Mouse (Mus musculus) left cerebral cortex, adult 9 months (tissue): ENCODE results near the gene Shpk.
A peak's percentile ranks its signal among the peaks of the same experiment; 100 is the strongest.

Experiments used
- DNase-seq, 2 experiments: peaks; one replicate each; pipeline ENCODE4 v3.0.0; 2022; ENCODE audit warnings: low spot score in 2 of 2

Gene Shpk

DNA sequence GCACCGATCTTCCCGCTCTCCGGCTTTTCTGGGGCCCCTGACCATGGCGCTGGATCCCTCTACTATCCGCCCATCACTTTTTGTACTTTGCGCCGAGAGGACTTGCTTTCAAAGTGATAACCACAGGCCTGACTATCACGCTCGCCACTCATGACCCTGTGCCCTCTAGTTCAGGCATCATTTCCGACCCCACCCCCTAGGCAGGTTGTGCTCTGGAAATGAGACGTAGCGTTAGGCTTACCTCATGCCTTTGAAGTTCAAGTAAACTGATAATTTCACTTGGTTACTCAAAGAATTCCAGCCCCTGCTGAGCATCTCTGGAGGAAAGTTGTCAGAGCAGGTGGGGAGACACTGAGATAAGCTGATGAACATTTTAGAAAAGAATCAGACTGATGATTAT, 619 bp downstream of the Shpk start:
- DNase-seq = no peak

DNA sequence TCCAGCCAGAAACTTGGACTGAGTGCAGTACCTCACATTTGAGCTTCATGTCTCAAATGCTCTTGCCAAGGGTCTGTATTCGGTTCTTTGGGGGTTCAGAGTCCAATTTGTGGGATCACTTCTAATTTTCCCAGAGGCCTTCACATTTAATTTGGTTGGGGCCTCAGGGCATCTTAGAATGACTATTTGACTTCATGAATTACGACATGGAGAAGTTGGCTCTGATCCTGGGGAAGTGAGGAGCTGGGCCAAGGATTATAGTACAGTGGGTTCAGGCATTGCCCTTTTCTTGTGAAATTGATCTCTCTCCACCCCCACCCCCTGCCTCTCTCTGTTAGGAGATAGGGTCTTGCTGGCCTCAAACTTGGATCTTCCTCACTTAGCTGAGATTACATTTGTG, 1.8 kb downstream of the Shpk start:
- no peak for DNase-seq

DNA sequence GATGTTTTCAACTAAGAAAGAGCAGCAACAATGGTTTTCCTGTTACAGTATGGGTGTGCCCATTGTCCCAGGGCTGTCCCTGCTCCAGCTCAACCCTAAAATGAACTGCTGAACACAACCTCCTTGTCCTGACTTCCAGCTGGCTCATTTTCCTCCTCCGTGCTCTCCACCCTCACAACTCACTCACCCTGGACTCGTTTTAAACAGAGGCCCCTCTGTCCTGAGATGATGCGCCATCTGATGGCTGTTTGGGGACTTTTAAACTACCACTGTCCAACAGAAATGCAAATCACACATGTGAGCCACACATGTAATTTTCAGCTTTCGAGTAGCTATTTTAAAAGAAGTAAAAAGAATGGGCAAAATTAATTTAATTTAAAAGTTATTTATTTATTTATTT, 2.3 kb downstream of the Shpk start:
- DNase-seq = no peak

DNA sequence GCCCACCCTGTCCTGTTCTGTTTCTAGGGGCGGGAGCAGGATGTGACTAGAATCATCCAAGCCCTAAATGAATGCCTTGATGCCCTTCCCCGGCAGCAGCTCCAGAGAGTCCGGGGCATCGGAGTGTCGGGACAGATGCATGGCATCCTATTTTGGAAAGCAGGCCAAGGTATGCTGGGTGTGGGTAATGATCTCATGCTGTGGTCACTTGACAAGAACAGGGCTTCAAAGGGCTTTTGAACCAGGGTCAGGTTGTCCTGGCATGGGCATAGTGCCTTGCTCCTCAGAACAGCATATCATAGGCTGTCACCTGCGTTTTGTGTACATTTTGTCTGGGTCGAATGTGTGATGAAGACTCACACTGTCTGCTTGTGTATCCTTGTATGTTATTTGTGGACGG, 4.6 kb downstream of the Shpk start:
- no peak for DNase-seq

DNA sequence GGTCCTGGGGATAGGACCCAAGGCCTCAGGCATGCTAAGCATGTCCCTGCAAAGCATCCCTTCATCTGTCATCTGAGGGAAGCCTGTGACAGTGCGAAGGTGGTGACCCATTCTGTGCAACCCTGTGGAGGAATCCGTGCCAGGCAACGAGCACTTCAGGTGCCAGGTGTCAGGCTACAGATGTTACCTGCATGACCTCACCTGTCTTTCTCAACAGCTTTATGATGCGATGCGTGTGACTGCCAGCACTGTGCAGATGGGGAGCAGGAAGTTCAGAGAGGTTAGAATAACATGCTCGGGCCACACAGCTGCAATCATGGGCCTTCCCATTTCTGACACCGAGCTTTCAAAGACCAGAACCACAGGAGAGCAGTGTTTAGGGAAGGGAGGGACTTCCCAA, 5.9 kb downstream of the Shpk start:
- no peak for DNase-seq

DNA sequence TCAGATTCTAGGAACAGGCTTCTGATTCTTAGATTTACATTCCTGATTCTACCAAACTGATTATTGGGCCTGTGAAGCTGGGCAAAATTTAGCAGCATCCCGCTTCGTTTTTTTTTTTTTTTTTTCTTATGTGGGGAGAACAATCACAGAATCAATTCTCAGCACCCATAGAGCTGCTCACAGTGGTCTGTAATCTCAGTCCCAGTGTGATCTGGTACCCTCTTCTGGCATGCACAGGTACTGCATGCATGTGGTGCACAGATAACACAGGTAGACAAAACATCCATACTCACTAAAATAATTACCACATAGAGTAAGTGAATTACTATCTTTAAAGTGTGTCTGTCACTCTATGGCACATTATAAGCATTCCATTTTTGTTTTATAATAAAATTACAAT, 8.4 kb downstream of the Shpk start:
- no peak for DNase-seq

DNA sequence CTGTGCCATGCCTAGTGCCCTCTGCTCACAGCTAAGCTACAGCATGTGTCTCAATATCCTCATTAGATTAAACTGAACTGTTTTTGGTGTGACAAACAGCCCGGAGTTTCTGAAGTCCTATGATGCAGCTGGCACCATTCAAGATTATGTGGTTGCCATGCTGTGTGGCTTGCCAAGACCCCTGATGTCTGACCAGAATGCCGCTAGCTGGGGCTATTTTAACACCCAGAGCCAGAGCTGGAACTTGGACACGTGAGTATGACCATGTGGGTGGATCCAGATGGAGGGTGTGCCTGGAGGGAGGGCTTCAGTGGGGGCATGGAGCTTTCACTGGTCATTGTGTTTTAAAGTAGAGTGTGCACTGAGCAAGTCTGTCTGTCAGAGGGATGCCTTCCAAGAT, 14.7 kb downstream of the Shpk start:
- no peak for DNase-seq

DNA sequence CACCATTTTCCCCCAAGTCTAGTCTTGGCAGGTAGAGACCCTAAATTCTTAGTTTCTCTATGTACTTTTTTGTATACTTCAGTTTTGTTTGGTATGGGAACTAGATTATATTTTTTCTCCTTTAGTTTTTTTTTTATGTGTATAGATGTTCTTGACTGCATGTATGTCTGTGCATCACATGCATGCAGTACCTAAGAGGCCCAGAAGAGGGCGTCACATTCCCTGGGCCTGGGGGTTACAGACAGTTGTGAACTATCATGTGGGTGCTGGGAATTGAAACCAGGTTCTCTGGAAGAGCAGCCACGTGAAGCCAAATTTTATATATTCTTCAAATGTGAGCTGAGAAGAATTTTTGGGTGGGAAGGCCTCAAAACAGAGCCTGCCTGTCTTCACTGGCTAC, 20.4 kb downstream of the Shpk start:
- DNase-seq = no peak

DNA sequence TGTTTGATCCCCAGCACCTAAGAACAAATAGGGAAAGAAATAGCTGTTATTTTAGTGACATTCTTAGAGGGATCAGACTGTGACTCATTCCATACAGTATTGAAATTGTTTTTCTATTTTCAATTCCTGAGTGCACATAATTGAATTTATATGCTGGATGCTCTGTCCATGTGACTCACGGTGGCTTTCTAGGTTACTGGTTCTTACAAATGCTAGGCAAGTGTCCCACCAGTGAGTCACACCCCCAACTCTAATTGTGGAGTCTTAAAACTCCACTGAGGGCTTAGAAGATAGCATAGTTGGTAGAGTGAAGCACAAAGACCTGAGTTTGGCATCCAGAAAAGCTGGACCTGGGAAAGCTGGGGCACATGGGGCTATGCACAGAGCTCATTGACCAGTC, 21.4 kb downstream of the Shpk start:
- DNase-seq = no peak

DNA sequence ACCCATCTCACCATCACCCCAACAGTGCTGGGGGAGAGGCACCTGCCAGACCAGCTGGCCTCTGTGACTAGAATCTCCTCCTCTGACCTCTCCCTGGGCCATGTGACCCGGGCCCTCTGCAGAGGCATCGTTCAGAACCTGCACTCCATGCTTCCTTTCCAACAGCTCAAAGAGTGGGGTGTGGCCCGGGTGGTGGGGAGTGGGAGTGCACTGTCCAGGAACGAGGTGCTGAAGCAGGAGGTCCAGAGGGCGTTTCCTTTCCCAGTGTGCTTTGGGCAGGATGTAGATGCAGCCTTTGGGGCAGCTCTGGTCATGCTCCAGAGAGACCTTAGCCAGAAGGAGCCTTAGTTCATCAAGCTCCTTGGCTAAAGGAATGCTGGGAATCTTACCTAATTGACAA, 23.6 kb downstream of the Shpk start:
- DNase-seq = no peak

DNA sequence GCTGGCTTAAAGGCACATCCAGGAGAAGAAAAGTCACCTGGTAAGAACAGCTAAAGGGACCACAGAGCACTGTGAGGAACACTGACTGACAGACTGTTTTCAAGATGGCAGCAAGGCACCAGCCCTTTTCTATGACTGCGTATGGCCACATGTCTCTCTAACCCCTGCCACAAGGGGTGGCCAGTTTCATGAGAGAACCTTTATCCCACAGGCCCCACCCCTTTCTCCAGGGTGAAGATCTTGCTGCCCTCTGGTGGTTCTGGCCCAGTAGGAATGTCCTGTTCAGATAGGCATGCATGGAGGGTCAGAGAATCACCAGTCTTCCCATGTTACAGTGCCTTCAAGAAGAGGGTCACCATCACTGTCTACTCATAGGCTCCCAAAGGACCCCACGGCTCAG, 24.7 kb downstream of the Shpk start:
- DNase-seq = peak in 1 of 2 experiments; percentile 6

DNA sequence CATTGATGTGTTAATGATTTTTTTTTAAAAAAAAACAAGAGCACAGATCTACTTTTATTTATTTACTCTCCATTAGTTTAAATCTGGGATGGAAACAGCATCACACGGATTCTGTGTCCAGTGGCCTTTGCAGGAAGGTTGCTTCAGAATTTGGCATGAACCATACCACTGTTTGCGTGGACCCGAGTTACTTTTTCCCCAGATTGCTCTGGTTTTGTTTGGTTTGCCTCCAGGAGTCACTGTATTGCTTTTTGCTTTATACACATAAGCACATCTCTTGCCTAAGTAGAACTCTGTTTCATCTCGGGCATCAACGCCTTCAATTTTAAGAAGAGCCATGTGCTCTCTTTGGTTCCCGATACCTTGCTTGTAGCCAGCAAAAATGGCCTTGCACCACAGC, 26.6 kb downstream of the Shpk start:
- DNase-seq = no peak

DNA sequence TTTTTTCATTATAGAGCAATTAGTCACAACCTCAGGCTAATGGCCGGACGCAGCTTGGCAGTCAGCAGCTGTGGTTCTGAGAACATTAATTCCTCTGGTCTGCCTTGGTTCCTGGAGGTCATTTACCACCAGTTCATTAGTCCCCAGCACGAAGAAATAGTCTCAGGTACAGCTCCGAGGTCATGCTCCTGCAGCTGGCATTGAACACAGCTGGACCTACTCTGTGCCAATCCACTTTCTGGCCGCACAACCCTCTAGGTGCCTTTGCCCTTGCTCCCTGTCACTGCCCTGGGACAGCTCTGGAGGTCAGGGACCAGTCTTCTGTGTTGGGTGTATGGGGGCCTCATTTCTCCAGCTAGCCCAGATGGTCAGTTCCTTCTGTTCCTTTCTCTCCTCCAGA, 29.6 kb downstream of the Shpk start:
- no peak for DNase-seq

DNA sequence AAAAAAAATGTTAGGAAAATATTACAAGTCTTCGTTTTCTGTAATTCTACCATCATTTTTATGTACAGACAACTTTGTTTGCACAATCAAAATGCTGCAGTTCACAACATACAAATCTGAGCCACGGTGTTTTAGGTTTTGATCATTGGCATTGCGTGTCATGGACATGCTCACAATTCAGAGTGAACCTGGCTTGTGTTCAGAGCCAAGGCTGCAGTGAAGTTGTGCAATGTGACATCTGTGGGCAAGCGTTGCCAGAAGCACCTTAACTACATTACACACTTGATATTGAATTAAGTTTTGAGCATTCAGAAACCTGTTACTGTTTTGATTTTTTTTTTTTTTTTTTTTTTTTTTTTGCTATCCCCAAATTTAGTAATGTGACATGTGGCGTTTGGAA, 30.8 kb downstream of the Shpk start:
- DNase-seq = no peak

DNA sequence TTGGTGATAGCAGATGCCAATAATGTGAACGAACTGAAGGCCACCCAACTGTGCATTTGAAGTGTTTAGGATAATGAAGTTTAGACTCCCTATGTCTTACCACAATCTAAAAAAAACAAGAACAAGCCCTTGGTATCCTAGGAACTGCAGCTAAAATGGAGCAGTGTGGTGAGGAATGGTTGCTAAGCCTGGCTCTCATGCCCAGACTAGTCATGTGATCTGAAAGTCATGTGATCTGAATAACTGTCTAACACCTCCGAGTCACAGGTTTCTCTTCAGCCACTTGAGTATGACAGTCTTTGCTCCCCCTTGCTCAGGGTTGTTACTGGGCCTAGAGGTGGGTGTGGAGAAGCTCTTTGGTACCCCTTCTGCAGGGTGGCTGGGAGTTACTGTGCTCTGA, 33.3 kb downstream of the Shpk start:
- DNase-seq = peak in 1 of 2 experiments; percentile 2

DNA sequence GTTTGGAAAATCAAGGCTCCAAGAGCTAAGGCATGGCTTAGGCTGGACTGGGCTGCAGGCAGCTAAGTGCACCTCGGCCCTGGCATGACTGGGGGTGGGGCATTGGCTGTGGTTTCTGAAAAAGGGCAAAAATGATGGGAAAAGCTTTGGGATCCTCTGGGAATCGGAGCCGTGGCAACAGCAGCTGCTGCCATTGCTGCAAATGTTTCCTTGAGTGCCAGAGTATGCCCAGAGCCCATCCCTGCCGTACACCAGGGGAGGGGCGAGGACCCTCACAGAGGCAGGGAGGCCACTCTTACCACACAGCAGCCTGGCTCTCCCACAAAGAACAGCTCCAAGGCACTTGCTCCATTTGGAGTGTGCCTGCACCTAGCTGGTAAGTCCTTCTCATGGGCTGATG, 34.7 kb downstream of the Shpk start, which contains the start of gene Trpv1:
Trpv1 (plus strand) TSS at position 301 of the 400 bp plus-strand sequence.
- DNase-seq = no peak

DNA sequence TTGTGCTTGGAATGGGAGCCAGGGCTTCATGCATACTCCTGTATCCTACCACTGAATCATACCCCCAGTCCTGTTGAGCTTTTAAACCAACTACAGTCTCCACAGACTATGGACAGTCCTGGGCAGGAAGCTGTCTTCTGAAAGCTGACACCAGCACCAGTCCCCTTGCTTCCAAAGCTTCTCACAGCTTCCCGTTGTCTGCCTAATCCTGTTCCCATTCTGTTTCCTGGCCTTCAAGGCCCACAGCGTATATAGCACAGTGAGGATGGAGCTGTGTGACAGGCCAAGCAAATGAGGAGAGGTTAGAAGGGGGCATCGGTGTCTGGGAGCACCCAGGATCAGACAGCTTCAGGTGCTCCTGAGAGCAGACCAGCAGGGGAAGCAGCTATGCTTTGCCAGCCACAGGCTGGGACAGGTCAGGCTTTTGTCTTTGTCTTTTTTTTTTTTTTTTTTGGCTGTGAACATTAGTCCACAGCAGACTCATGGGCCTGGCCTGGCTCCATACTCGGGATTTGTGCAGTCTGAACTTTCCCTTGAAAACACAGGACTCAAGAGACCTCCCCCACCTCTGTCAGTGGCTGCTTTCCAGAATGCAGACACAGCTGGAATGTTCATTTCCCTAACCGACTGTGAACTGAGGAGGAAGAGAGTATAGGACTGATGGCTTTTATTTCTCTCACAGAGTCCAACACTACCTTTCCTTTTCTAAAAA, 36.9 kb downstream of the Shpk start:
- DNase-seq = no peak

DNA sequence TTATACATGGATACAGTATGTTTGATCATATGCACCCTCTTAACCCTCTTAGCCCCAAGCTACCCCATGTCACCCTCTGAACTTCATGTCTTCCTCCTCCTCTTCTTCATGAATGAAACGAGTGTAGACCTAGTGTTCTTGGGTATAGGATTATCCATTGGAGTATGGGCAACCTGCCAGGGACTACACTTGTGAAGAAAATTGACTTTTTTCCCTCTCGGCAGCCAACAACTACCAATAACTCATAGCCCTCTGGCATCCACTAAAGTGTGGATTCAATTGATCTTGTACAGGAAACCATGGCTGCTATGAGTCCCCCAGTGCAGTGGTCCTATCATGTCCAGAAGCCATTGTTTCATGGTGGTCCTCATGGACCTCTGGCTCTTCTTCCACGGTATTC, 37.5 kb downstream of the Shpk start:
- DNase-seq = no peak

DNA sequence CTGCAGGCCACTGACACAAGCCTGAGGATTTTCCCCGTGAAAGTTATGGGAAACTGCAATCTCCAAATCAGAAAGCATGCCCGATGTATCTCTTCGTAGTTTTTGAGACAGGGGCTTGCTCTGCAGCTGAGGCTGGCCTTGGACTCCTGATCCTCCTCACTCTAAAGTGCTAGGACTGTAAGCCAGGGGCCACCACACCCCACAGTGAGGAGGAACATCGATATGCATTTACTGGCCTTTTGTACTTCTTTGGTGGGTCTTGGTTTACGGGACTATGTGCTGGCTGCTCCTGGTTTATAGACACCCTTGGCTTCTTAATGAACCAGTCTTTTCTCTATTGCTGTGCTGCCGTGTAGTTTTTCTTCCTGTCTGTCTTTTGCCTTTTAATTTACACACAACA, 42.9 kb downstream of the Shpk start:
- no peak for DNase-seq

DNA sequence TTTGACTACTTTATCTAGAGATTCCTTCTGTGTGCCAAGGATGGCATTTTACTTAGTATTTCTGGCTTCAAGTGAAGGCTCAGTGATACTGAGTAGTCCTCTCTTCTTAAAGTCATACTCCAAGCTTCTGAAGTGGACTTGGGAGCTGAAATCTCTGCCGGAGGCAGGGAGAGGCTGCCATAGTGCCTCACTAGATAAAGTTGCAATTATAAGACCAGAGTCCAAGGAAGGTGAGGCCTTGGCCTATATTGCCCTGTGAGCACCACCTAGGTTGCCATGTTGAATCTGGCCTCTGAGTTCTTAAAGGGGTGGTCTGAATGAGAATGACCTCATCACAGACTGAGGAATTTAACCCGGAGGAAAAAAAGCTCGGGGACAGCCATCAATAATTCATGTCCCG, 43.5 kb downstream of the Shpk start:
- DNase-seq = no peak

DNA sequence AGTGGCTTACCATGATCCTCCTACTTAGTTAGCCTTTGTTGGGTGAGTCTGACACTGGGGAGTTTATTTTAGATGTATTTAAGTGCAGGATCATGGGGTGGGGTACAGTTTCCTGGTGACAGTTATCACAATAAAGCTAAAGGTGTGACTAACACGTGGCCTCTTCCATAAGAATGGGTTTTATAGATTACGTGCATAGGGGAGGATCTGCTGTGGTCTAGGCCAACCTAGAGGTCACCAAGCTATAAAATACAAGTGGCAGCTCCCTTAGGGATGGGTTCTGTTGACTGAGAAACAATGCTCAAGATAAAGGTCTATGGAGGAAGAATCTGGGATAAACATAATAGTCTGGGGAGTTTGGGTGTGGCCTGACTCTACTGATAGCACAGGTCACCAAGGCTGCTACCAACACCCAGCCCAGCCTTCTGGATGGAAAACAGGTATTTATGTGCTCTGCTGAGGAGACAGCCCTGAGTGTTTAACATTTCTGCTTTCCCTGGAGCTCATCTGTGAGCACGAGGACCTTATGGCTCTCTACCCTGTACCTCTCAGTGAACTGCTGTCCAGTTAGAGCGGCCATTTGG, 58.2 kb downstream of the Shpk start:
- DNase-seq = no peak

DNA sequence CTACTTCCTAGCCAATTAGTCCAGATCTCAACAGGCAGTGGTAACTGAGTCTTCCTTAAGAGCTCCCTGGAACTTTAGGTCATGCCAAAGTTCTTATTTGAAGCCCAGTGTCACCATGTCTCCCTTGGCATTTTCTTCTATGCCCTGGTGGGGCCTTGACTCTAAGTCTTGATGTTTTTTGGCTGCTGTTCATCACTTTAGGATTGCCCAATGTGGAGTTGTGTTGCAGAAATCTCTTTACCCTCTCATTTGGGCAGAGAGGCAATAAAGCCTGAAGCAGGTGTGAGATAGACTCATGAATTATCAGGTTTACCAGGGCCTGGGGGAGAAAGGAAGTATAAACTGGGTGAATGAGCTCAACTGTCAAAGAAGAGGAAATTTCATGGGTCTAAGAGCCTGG, 59.4 kb downstream of the Shpk start:
- DNase-seq = no peak

DNA sequence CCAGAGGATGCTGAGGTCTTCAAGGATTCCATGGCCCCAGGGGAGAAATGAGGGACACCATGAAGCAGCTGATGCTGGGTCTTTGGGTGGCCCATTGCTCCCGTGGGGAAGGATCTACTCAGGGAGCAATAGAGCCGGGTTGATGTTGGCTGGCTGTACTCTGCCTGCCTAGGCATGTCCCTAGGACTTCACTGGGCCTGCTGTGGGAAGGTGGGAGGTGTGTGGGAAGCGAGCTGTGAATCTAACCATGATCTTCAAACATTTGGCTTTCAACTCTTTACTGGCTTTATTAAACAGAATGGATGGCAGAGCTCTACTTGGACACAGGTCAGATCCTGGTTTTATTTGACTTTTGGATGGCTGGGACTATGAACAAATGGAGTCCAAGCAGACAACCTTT, 61.2 kb downstream of the Shpk start:
- DNase-seq = no peak

DNA sequence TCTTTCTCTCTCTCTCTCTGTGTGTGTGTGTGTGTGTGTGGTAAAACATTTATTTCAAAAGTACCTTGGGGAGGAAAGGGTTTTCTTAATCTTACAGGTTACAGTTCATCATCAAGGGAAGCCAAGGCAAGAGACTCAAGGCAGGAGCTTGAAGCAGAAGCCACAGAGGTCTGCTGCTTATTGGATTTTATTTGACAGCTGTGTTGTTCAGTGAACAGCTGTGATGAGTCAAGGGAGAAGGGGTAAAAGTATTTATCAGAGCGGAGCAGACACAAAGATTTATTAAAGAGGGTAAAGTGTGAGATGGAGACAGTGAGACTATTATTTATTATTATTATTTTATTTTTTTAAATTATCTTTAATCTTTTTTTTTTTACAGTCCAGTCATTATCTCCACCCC, 62.1 kb downstream of the Shpk start:
- DNase-seq = no peak
